Mouse (Mus musculus): ENCODE results near the gene Nhlh2. TPM values are rescaled to one million over a fixed set of nuclear protein-coding genes. Genes with fewer than 3 reads are reported as not detected.

The Nhlh2 gene
- polyA plus RNA-seq, 1 experiment from 2014 or later, result not detected

DNA sequence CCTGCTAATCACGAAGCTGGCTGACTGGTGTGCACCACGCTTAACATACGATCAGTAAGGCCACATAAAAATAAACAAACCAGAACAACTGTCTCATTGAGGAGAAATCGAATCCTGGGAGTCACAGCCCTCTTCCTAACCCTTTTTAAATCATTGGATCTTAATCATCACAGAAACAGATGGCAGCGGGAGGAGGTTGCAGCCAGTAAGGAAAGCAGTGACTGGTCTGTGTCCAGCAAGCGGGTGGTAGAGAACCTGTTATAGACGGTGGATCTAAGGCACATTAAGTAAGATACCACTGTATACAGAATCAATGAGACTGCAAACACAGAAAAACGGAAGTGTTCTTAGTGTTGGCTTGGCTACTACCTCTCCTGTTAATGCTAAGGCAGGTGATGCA lies 24.2 kb upstream of the Nhlh2 start:
- H3K27ac ChIP-seq (ENCODE audit: low read length), result no peak overlapping the region
- 59% methylated on average over 8 of the region's 8 CpGs for WGBS (ENCODE audit: insufficient replicate concordance)
- H3K4me1 ChIP-seq (ENCODE audit: control insufficient read depth, low read depth, low read length), result no peaks in the 10 kb centered on the region
- no peaks in the 10 kb centered on the region for H3K36me3 ChIP-seq (ENCODE audit: control insufficient read depth, insufficient read depth)
- H3K27me3 ChIP-seq (ENCODE audit: control insufficient read depth, insufficient read depth, low read depth, low read length), result no peaks in the 10 kb centered on the region
- H3K9me3 ChIP-seq (replicated peaks; ENCODE audit: control insufficient read depth, low read length), result no peaks in the 10 kb centered on the region
- no peak overlapping the region for H3K4me3 ChIP-seq (ENCODE audit: low read depth, low read length)
- H3K4me2 ChIP-seq (ENCODE audit: low read depth, low read length), result no peak overlapping the region
- no peak for ATAC-seq (ENCODE audit: low read depth)
- no peak overlapping the region for H3K9ac ChIP-seq (ENCODE audit: low read depth, low read length)

DNA sequence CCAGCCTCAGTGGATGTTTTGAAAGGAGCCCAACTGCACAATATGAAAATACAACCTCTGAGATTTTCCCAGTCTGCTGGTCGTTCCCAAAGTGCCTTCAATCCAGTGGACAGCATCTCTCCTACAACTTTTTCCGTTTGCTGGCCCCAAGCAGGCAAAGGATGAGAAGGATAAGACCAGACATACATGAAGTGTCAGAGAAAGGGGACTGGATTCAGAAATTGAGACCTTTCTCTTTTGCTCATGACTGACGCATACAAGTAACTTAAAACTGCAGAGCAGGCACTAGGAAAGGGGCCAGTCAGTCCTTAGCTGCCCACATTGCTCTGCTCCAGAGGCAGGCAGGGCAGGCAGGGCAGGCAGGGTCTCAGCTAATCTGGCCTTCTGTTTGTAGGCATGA lies 19.7 kb upstream of the Nhlh2 start:
- no peaks in the 10 kb centered on the region for H3K9me3 ChIP-seq (replicated peaks; ENCODE audit: control insufficient read depth, low read length)
- 52% methylated on average over 3 of the region's 3 CpGs for WGBS (ENCODE audit: insufficient replicate concordance)
- no peak for ATAC-seq (ENCODE audit: low read depth)
- H3K36me3 ChIP-seq (ENCODE audit: control insufficient read depth, insufficient read depth), result no peaks in the 10 kb centered on the region
- no peak overlapping the region for H3K9ac ChIP-seq (ENCODE audit: low read depth, low read length)
- no peak overlapping the region for H3K4me2 ChIP-seq (ENCODE audit: low read depth, low read length)
- H3K27ac ChIP-seq (ENCODE audit: low read length), result no peak overlapping the region
- no peaks in the 10 kb centered on the region for H3K4me1 ChIP-seq (ENCODE audit: control insufficient read depth, low read depth, low read length)
- no peak overlapping the region for H3K4me3 ChIP-seq (ENCODE audit: low read depth, low read length)
- no peaks in the 10 kb centered on the region for H3K27me3 ChIP-seq (ENCODE audit: control insufficient read depth, insufficient read depth, low read depth, low read length)

DNA sequence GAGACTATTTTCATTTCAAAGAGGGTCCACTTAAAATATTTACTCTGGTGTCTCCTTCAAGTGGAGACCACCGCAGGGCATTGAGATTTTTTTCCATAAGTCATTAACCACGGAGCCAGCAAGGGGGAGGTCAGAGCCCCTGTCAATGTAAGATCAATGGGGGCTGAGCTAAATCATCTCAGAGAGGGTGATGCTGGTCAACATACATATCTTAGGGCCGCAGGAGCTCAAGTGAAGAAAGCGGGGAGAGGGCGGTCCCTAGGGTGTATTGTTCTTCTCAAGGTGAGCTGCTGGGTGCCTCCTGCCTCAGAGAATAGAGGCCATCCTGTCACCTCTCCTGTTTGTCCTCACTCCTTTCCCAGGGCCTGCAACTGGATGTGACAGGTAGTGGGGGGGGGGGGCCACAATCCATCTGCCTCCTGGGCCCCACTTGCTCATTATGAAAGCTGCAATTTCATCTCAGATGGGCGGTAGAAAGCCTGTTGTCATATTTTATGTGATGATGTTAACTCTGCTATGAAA lies 18.8 kb upstream of the Nhlh2 start:
- Histone ChIP-seq H3K27ac (ENCODE audit: low read length) (no peak overlapping the region), H3K4me2 (ENCODE audit: low read depth, low read length) (no peak overlapping the region), H3K27me3 (ENCODE audit: control insufficient read depth, insufficient read depth, low read depth, low read length) (no peaks in the 10 kb centered on the region), H3K9ac (ENCODE audit: low read depth, low read length) (no peak overlapping the region), H3K4me1 (ENCODE audit: control insufficient read depth, low read depth, low read length) (no peaks in the 10 kb centered on the region), H3K9me3 (replicated peaks; ENCODE audit: control insufficient read depth, low read length) (no peaks in the 10 kb centered on the region), H3K4me3 (ENCODE audit: low read depth, low read length) (no peak overlapping the region), H3K36me3 (ENCODE audit: control insufficient read depth, insufficient read depth) (no peaks in the 10 kb centered on the region)
- ATAC-seq (ENCODE audit: low read depth), result no peak
- WGBS (ENCODE audit: insufficient replicate concordance), result 55% methylated on average over 6 of the region's 6 CpGs

DNA sequence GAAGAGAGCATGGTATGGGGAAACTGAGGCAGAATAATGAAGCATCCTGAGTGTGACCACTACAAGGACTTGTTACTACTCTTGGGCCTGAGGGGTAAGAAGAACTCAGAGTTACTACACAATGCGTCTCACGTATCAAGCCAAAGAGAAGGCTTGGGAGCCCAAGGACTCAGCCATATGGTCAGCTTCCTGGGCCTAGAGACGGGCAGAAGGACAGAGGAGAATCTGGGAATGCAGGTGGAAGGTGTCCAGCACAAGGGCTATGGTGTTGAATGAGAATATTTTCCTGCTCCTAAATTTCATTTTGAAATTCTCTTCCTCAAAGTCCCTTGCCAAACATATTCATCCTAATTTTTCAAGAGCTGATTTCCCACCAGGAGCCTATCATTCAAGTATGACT lies 12.0 kb upstream of the Nhlh2 start:
- H3K27me3 ChIP-seq (ENCODE audit: control insufficient read depth, insufficient read depth, low read depth, low read length), result no peaks in the 10 kb centered on the region
- no peak overlapping the region for H3K27ac ChIP-seq (ENCODE audit: low read length)
- no peaks in the 10 kb centered on the region for H3K9me3 ChIP-seq (replicated peaks; ENCODE audit: control insufficient read depth, low read length)
- H3K4me3 ChIP-seq (ENCODE audit: low read depth, low read length), result no peak overlapping the region
- no peak for ATAC-seq (ENCODE audit: low read depth)
- 61% methylated on average over 3 of the region's 3 CpGs for WGBS (ENCODE audit: insufficient replicate concordance)
- no peaks in the 10 kb centered on the region for H3K36me3 ChIP-seq (ENCODE audit: control insufficient read depth, insufficient read depth)
- no peak overlapping the region for H3K4me2 ChIP-seq (ENCODE audit: low read depth, low read length)
- no peaks in the 10 kb centered on the region for H3K4me1 ChIP-seq (ENCODE audit: control insufficient read depth, low read depth, low read length)
- no peak overlapping the region for H3K9ac ChIP-seq (ENCODE audit: low read depth, low read length)

DNA sequence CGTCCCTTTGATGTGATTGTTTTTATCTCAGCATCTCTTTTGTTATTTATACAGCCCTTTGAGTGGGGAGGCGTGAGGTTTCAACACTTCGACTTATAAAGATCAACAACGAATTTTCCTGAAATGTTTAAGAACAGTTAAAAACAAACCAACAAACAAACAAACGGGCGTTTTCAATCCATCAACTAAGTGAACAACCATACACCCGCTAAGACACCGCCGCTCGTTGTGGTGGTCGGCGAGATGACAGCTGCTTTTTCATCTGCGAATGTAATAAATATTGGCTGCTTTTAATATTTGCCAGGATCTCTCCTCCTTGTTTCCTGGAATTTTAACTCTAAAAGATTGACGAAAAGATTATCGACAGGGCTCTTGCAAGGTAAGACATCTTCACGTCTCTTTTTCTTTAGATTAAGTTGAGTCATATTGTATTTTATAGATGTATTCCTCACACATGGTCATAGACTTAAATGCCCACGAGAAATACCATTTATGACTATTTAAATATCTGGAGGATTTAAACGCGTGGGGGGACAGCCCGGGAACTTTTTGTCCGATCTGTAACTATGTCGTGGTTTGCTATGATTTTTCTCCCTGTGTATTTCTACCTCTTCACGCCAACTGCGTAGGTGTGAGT lies 923 bp downstream of the Nhlh2 start:
- no peaks in the 10 kb centered on the region for H3K4me1 ChIP-seq (ENCODE audit: control insufficient read depth, low read depth, low read length)
- no peaks in the 10 kb centered on the region for H3K36me3 ChIP-seq (ENCODE audit: control insufficient read depth, insufficient read depth)
- ATAC-seq (ENCODE audit: low read depth), result no peak
- H3K27me3 ChIP-seq (ENCODE audit: control insufficient read depth, insufficient read depth, low read depth, low read length), result peaks cover 46% of the 10 kb centered on the region
- 5% methylated on average over 24 of the region's 24 CpGs for WGBS (ENCODE audit: insufficient replicate concordance)
- H3K4me2 ChIP-seq (ENCODE audit: low read depth, low read length), result no peak overlapping the region
- no peak overlapping the region for H3K4me3 ChIP-seq (ENCODE audit: low read depth, low read length)
- no peak overlapping the region for H3K9ac ChIP-seq (ENCODE audit: low read depth, low read length)
- H3K9me3 ChIP-seq (replicated peaks; ENCODE audit: control insufficient read depth, low read length), result no peaks in the 10 kb centered on the region
- no peak overlapping the region for H3K27ac ChIP-seq (ENCODE audit: low read length)

DNA sequence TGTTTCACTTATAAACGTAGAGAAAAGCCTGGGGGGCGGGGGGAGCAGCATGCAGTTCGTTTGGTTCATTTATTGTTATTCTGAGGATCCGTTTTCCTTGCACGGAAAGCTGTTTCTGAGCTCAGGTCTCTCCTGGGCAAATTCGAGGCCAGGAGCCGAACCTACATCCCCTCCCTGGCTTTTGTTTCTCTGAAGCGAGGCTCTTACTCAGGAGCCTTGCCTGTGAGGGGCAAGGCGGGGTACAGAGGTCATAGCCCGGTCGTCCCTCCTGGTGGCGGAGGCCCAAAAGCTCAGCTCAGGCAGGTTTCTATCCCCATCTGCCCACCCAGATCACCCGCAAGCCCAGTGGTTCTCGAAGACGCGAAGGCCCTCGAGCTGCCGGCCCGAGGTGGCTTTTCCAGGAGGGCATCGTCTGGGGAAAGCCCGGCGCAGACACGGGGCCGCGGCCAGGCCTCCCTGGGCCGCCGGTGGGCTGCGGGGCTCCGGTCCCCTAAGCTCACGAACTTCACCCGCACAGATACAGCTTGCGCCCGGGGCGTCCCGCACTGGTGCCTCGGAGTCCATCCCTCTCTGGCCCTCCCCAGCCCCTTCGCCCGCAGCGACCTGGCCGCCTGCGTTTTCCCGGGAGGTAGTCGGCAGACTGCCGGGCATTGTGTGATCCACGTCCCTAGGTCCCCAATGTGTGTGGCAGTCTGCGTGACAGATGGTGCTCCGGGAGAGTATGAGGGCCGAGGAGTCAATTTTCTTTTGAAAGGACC lies 1.6 kb downstream of the Nhlh2 start:
- Histone ChIP-seq H3K4me1 (ENCODE audit: control insufficient read depth, low read depth, low read length) (no peaks in the 10 kb centered on the region), H3K27me3 (ENCODE audit: control insufficient read depth, insufficient read depth, low read depth, low read length) (peaks cover 46% of the 10 kb centered on the region), H3K9me3 (replicated peaks; ENCODE audit: control insufficient read depth, low read length) (no peaks in the 10 kb centered on the region), H3K9ac (ENCODE audit: low read depth, low read length) (no peak overlapping the region), H3K27ac (ENCODE audit: low read length) (no peak overlapping the region), H3K4me2 (ENCODE audit: low read depth, low read length) (peak overlapping the region; percentile 17), H3K4me3 (ENCODE audit: low read depth, low read length) (peak overlapping the region; percentile 19; the same call in 1 of the 2 replicates), H3K36me3 (ENCODE audit: control insufficient read depth, insufficient read depth) (no peaks in the 10 kb centered on the region)
- ATAC-seq (ENCODE audit: low read depth), result no peak
- WGBS (ENCODE audit: insufficient replicate concordance), result 2% methylated on average over 48 of the region's 48 CpGs

DNA sequence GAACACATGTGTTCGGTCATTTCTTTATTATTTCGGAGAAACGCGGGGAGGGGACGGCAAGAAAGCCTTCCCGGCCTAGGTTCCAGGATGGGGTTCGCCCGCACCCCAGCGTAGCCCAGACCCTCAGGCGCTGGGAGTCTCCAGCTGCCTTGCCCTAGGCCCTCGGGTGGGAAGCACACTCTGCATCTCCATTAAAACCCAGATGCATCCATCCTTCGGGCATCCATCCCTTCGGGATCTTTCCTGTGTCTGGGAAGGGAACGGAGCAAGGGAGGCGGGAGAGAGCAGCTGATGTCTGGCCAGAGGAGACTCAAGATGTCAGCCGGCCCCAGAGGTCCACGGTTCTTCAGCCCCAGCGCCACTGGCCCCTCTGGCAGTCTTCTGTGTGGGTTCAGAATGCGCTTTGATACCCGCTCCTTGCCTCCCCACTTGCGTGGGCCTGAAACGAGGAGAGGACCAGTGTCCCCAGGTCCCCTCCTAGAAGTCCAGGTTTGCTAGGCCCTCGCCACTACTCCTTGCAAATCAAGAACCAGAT lies 2.3 kb downstream of the Nhlh2 start:
- no peak overlapping the region for H3K4me3 ChIP-seq (ENCODE audit: low read depth, low read length)
- 4% methylated on average over 23 of the region's 23 CpGs for WGBS (ENCODE audit: insufficient replicate concordance)

DNA sequence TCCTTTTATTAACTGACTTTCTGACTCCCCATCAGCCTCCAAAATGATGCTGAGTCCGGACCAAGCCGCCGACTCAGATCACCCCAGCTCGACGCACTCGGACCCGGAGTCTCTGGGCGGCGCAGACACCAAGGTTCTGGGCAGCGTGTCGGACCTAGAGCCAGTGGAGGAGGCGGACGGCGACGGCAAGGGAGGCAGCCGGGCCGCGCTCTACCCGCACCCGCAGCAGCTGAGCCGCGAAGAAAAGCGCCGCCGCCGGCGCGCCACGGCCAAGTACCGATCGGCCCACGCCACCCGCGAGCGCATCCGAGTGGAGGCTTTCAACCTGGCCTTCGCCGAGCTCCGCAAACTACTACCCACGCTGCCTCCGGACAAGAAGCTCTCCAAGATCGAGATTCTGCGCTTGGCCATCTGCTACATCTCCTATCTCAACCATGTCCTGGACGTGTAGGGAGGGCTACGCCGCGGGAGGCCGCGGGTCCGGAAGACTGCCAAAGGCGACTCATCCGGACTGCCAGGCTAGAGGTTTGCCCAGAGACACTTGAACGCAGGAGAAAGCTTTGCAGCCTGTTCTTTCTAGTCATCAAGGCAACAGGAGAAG lies 2.8 kb downstream of the Nhlh2 start:
- Histone ChIP-seq H3K9ac (ENCODE audit: low read depth, low read length) (no peak overlapping the region), H3K27me3 (ENCODE audit: control insufficient read depth, insufficient read depth, low read depth, low read length) (peaks cover 46% of the 10 kb centered on the region), H3K4me2 (ENCODE audit: low read depth, low read length) (no peak overlapping the region), H3K4me1 (ENCODE audit: control insufficient read depth, low read depth, low read length) (no peaks in the 10 kb centered on the region), H3K9me3 (replicated peaks; ENCODE audit: control insufficient read depth, low read length) (no peaks in the 10 kb centered on the region), H3K4me3 (ENCODE audit: low read depth, low read length) (0 out of 2 replicates have a peak overlapping the region, but pooled peaks have one; percentile 6), H3K36me3 (ENCODE audit: control insufficient read depth, insufficient read depth) (no peaks in the 10 kb centered on the region), H3K27ac (ENCODE audit: low read length) (no peak overlapping the region)
- WGBS (ENCODE audit: insufficient replicate concordance), result under 1% methylated on average over 53 of the region's 53 CpGs
- no peak for ATAC-seq (ENCODE audit: low read depth)

More for the DNA sequence above, 2.3 kb downstream of the Nhlh2 start:
- Histone ChIP-seq H3K4me2 (ENCODE audit: low read depth, low read length) (no peak overlapping the region), H3K9me3 (replicated peaks; ENCODE audit: control insufficient read depth, low read length) (no peaks in the 10 kb centered on the region), H3K36me3 (ENCODE audit: control insufficient read depth, insufficient read depth) (no peaks in the 10 kb centered on the region), H3K9ac (ENCODE audit: low read depth, low read length) (no peak overlapping the region), H3K4me1 (ENCODE audit: control insufficient read depth, low read depth, low read length) (no peaks in the 10 kb centered on the region), H3K27ac (ENCODE audit: low read length) (no peak overlapping the region), H3K27me3 (ENCODE audit: control insufficient read depth, insufficient read depth, low read depth, low read length) (peaks cover 46% of the 10 kb centered on the region)
- ATAC-seq (ENCODE audit: low read depth), result no peak
